Mouse (Mus musculus) cerebellum, postnatal 25 days (tissue): ENCODE measurements around the gene Rhov.
A peak's percentile ranks its signal among the peaks of the same experiment; 100 is the strongest.

Experiments
- DNase-seq, 2 experiments: peaks; one replicate each; pipeline ENCODE4 v3.0.0; 2021; ENCODE audit warnings: mixed read lengths in 2 of 2

Gene Rhov

GRCm38 (mm10) chr2:119270643-119271331, at the start of gene Rhov:
Rhov (minus strand) TSS chr2:119271272.
- DNase-seq: peak; percentile 81 to 89

- DNase-seq: no peak
Measured at GRCm38 (mm10) chr2:119320571-119320970, 49.5 kb upstream of the Rhov start.

- no peak for DNase-seq
Measured at GRCm38 (mm10) chr2:119318043-119318710, 47.1 kb upstream of the Rhov start.

DNA sequence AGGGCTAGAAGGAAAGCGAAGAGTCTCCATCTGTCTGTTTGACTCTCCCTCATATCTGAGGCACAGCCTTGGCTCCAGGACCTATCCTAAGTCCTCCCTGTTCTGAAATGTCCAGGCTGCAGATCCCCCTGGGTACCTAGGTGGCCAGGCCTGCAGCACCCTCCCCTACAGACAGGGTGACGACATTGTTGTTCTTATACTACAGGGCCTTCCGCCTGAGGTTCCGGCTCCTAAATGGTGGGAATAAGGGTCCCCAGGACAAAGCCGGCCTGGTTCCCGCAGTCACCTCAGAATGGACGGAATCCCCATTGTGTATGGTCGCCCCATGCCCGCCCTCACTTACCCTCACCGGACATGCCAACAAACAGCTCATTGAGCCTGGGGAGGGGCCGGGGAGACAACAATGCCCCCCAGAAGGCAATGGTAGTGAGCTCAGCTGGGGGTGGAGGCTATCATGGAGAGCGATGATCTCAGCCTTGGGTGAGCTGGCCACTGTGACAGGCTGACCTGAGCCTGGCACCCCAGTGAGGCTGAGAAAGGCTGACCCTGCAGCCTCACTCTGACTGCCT, 43.8 kb upstream of the Rhov start:
- no peak for DNase-seq

DNA sequence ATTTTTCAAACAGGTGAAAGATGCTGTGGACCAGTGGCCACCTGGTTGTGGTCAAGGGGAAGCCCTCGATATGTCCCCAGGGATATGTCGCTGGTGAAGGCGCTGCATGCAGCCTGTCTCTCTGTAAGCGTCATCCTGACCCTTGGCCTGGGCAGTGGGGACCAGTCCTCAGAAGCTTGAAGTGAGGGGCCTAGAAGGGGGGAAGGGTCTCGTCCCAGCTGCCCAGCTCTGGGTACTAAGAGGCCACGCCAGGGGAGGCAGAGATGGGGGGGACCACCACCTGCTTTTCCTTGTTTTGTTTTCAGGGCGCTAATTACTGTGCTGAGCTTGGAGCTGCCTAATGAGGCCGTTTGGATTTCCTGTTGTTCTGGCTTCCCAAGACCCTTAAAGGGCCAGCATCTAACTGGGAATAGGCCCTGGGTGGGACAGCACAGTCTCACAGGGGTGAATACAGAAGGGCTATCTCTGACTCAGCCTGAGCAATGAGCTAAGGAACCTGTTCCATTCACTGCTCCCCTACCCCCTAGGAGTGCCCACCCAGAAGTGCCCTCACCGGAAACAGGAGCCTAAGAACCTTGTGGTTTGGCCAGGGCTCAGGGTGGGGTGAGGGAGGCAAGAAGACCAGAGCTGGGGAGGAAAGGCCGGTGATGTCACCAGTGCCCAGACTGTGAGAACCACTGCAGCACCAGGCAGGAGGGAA, 42.9 kb upstream of the Rhov start:
- DNase-seq: no peak

GRCm38 (mm10) chr2:119312380-119312958, 41.4 kb upstream of the Rhov start:
- DNase-seq: no peak

DNA sequence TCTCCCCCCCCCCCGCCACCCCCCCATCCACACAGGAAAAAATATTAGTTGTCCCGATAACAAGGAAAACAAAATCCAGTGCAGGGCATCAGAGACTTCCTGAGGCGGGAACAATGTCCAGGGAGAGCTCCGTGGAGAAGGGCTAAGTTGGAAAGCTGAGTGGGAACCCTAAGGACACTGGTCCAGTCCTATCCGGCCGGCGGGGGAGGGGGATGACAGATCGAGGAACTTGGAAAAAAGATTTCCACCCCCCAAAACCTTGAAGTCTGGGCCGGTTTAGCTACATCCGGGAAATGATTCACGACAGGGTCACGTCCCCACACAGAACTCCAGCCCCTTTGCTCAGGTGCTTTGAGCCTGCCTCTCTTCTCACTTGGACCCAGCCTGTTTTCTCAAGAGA, 40.5 kb upstream of the Rhov start:
- DNase-seq: no peak

- DNase-seq: no peak
Measured at GRCm38 (mm10) chr2:119304798-119305208, 33.7 kb upstream of the Rhov start.

- no peak for DNase-seq
Measured at GRCm38 (mm10) chr2:119304391-119304790, 33.3 kb upstream of the Rhov start.

DNA sequence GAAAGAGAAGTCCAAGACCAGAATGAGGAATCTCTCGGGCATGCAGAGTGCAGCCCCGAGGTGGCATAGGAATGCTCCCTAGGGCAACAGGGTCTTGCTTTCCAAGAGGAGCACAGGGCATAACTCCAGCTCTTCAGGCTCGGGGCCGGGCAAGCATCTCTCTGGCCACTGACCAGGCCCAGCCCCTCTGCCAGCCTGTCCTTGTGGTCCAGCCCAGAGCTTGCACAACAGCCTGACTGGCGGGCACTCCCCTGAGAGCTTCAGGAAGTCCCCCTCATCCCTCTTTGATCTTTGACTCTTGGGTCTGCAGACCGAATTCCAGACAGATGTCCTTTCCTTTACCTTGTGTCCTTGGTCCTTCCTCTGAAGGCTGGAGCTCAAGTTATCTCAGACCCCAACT, 31.8 kb upstream of the Rhov start:
- no peak for DNase-seq

DNA sequence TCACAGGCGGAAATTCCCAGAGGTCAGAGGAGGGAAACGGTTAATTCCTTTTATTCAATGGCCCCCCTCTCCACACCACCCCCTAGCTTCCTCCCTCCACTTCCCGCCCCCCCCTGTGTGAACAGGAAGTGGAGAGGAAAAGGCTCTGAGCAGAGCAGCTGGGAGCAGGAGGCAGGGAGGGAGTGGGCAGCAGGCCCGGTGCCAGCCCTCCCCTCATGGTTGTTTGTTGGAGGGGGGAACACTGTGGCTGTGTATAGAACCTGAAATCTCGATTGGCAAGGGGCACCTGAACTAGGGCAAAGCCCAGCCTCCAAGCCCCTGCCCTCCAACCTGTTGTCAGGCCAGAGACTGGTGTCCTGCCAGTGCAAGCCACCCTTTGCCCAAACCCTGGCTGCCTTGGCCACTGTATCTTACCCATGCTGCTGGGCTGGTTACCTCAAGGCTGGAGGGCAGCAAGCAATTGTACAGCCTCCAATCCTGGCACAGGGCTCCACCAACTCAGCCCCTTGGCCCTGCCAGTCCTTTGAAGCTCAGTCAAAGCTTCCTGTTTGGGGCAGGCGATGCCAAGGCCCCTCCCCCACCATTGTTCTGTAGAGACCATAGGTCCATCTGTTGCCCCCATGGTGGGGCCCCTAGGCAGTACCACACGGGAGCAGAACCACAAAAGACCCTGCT, 29.9 kb upstream of the Rhov start:
- no peak for DNase-seq

- peak; percentile 66 to 87 for DNase-seq
Measured at GRCm38 (mm10) chr2:119299981-119300818, 29.1 kb upstream of the Rhov start.

DNA sequence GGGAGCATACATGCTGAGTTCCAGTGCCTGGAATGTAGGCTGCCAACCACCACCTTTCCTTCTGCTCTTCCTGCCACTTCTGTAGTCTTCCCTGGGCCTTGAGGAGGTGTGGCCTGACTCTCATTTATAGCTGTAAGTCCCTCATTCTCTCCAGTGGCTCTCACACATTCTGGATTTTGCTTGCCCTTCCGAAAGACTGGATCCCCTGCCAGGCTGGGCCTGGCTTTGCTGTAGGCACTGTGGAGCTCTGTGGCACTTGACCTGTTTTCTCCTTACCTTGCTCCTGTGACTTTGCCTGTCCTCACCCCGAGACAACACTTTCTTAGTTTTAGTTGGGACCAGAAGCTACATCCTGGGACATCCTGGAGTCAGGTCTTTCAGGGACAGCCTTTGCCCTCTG, 27.8 kb upstream of the Rhov start:
- no peak for DNase-seq

GRCm38 (mm10) chr2:119298330-119298729, 27.3 kb upstream of the Rhov start:
- peak; percentile 80 to 84 for DNase-seq

DNA sequence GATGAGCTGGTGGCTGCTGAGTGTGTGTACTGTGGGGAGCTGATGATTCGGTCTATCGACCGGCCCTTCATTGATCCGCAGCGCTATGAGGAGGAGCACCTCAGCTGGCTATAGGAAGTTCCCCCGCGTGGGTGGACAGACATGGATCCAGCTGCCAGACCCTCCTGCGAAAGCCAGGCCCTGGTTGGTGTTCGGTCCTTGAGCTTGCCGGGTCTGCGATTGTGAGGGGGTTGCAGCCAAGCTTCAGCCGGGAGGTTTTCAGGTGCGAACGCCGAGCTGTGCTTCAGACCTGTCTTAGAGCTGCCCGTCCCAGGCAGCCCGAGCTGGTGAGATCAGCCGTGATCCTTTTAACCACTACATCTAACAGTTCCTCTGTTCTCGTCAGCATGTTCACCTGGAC, 26.4 kb upstream of the Rhov start:
- DNase-seq: no peak

GRCm38 (mm10) chr2:119296756-119297155, 25.7 kb upstream of the Rhov start:
- no peak for DNase-seq

DNA sequence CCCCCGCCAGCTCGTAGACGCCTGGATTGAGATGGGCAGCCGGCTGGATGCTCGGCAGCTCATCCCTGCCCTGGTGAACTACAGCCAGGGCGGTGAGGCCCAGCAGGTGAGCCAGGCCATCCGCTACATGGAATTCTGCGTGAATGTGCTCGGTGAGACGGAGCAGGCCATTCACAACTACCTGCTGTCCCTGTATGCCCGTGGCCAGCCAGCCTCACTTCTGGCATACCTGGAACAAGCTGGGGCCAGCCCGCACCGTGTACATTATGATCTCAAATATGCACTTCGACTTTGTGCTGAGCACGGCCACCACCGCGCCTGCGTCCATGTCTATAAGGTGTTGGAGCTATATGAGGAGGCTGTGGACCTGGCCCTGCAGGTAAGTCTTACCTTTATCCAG, 23.3 kb upstream of the Rhov start:
- peak; percentile 43 to 60 for DNase-seq

DNA sequence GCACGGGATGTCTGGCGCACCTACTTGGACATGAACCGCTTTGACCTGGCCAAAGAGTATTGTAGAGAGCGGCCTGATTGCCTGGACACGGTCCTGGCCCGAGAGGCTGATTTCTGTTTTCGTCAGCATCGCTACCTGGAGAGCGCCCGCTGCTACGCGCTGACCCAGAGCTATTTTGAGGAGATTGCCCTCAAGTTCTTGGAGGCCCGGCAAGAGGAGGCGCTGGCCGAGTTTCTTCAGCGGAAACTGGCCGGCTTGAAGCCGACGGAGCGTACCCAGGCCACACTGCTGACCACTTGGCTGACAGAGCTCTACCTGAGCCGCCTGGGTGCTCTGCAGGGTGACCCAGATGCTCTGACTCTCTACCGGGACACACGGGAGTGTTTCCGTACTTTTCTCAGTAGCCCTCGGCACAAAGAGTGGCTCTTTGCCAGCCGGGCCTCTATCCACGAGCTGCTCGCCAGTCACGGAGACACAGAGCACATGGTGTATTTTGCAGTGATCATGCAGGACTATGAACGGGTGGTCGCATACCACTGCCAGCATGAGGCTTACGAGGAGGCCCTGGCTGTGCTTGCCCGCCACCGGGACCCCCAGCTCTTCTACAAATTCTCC, 22.8 kb upstream of the Rhov start:
- peak; percentile 69 to 73 for DNase-seq

DNA sequence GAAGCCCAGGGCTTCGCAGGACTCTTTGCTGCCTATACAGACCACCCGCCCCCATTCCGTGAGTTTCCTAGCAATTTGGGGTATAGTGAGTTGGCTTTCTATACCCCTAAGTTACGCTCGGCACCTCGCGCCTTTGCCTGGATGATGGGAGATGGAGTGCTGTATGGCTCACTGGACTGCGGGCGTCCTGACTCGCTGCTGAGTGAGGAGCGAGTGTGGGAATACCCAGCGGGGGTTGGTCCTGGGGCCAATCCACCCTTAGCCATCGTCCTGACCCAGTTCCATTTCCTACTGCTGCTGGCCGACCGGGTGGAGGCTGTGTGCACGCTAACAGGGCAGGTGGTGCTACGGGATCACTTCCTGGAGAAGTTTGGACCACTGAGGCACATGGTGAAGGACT, 22.2 kb upstream of the Rhov start:
- DNase-seq: peak in 1 of 2 experiments; percentile 51

DNA sequence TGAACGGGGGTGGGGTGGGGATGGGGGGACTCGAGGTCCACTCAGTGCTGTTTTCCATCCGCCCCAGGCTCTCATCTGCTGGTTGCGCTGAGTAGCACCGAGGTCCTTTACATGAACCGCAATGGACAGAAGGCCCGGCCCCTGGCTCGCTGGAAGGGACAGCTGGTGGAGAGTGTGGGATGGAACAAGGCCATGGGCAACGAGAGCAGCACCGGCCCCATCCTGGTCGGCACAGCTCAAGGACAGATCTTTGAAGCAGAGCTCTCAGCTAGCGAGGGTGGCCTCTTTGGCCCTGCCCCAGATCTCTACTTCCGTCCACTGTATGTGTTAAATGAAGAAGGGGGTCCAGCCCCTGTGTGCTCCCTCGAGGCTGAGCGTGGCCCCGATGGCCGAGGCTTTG, 21.8 kb upstream of the Rhov start:
- peak; percentile 82 to 85 for DNase-seq

DNA sequence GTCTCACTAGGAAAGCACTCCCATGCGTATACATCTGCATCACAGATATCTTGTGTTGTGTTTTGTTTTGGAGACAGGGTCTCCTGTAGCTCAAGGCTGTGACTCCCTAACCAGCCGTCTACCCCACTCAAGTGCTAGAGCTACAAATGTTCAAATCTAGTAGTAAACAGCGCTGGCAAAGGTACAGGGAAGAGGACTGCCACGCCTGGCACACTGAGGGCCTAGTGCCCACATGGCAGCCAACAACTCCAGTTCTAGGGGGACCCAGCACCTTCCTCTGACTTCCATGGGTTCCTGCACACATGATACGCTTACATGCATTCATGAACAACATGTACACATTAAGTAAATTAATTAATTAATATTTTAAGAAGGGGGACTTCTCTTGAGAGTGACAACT, 21.2 kb upstream of the Rhov start:
- DNase-seq: no peak
